Mouse (Mus musculus) small intestine, adult 2 months (tissue): ENCODE measurements around the gene Rpsa.

ENCODE experiments used
- CTCF ChIP-seq: fragments of 200-500 bp; IDR thresholded peaks from 2 replicates; pipeline ENCODE4 v1.5.1; 2012; ENCODE audit warnings: low read depth, mild to moderate bottlenecking, control low read depth, inconsistent platforms, low read length, moderate library complexity, mixed read lengths; ENCODE audit not compliant: insufficient replicate concordance, insufficient read length; ENCODE audit errors: extremely low read depth
- POLR2A ChIP-seq: fragments of 200-500 bp; IDR thresholded peaks from 2 replicates; pipeline ENCODE4 v1.6.1; 2012; ENCODE audit warnings: low read depth, mild to moderate bottlenecking, control low read depth, inconsistent platforms, low read length, moderate library complexity

GRCm38 (mm10) chr9:120151906-120152399 lies 24.5 kb downstream of the Rpsa start:
- TF ChIP-seq POLR2A (no peak), CTCF (no peak)
